Mouse (Mus musculus) cerebellum, postnatal 36 days (tissue): ENCODE measurements around the gene Ankrd65.

Experiments used
- DNase-seq, 2 experiments: peaks; one replicate each; pipeline ENCODE4 v3.0.0; 2021 to 2022; ENCODE audit warnings: mixed read lengths in 2 of 2

Ankrd65 gene

DNA sequence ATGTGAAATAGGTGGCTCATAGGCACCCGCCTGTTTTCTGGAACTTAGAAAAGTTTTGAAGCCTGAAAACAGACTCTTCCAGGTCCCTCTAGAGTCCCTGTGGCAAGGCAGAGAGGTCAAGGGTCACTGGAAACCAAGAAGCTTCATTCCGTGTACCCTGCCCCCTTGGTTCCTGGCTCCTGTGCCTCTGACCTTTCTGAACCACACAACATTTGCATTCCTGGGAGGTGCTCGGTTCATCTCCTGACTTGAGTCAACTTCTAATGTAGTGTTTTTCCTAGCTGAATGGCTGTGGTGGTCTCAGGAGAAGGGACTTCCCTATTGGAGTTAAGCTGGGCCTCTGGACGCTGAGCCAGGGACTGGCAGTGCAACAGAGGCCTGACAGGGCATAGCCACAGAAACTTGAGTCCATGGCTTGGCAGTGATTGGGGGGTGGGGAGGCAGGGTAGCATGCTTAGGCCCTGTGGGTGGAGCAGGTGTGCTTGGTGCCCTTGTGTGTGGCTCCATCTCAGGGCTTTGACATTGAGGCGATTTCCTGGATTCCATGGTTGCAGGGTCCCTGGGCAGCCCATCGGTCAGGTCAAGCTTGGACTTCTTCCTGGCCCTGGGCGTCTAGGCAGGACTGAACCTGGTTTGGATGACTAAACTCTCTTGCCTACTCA is 58.3 kb downstream of the Ankrd65 start:
- no peak for DNase-seq
